Mouse (Mus musculus): ENCODE data around the gene Gm28510.
"Not testable (repeated sequence)": the region's sequence is repeated elsewhere in the genome, so short reads cannot be mapped to it uniquely, and the experiment has no call there.

Gene Gm28510

DNA sequence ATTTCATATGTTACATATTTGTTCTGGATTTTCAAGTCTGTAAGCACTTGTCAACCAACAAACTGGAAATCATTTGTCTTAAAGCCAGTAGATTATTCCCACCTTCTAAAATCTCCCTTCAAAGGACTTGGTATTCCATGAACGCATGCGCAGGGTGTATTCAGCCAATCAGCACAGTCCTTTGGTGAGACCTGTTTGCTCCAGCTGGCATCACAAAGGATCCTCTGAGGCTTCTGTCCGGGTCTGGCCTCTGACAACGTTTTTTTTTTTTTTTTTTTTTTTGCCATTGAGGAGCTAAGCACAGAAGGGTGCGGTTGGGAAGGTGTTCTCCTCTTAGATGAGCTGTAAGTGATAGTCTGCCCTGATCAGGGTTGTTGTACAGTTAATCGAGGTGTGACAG lies at the start of gene Gm28510:
Gm28510 (plus strand) TSS at position 301 of the 400 bp plus-strand sequence.
- not testable (repeated sequence) for DNase-seq (ENCODE audit: low spot score in 2 of 2)
